Mouse (Mus musculus): ENCODE results near the gene Slc4a8.

The Slc4a8 gene

DNA sequence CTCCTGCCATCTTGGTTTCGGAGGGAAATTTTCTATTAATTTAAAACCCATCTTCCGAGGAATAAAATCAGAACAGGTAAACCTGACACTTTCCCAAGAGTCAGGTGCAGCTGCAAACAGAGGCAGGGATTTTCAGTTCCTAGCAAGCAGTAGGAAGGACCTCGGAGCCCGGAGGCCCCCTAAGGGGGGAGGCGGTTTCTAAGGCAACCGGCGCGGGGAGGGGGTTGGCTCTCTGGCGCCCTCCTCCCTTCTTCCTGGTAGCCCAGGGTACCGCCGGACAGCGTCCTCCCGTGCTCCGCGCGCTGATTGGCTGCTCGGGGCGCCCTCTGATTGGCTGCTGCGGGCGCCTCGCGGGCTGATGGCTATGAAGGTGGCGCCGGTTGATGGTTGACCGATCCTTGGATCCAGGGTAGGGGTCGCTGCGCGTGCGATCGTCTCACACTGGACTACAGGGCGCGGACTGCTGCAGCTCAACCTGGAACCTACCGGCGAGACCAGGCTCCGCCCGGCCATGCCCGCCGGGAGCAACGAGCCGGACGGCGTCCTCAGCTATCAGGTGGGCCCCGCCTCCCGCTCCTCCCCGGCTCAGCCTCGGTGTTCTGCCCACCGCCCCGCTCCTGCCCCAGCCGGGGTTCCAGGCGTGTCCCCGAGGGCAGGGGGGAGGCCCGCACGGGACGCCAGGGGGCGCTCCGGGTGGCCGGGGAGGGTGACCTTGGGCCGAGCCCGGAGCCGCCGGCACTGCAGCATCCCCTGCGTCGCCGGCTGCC is at the start of gene Slc4a8:
Gene Slc4a8, plus strand, starts transcription at position 329 of the 767 bp plus-strand sequence.
- in situ Hi-C loops (cut with MseI, MboI) = no loop called here

DNA sequence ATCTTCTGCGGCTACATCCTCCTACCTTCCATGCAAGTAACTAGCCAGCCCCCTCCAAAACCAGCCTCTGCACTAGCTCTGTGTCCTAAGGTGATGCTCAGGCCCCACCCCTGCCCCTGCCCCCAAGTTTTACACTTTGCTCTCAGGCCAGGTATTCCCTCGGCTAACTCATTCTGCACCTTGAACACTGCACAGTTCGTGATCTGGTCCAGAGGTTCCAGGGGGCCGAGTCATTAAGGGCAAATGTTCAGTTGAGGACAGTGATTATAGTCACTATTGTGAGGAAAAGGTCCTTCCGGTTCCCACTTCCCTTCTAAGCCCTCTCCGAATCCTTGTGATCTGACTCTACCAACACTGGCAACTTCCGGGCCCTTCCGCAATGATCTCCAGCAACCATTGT is 47.1 kb upstream of the Slc4a8 start:
- in situ Hi-C loops (cut with MseI, MboI) = no loop called here

DNA sequence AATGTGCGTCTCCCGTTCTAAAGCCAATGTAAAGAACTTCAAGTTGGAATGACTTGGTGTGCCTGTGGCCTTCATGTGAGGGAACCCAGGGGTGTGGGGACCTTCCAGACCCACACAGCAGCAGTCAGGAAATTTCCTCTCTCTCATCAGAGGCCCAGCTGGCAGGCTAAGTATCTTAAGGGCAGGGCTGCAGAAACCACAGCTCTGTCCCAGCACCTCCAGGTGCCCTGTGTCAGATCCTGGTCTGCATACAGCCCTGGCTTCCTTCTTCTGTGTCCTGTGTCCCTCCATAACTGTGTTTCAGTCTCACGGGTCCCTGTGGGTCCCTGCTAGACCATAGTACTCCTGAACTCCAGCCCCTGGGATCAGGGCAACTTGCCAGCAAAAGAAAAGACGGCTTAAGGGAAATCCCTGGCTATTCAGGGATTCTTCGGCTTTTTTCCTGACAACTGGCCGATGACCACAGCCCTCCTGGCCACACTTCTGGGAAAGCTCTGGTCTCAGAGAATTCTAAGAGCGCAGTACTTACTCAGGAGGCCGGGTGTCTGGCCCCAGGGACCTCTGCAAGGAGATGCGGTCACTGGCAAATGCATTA is 46.1 kb upstream of the Slc4a8 start:
- in situ Hi-C loops (cut with MseI, MboI) = no loop called here

- in situ Hi-C loops (cut with MseI, MboI) = no loop called here
Observed at GRCm38 (mm10) chr15:100717933-100718332, 43.6 kb upstream of the Slc4a8 start.

DNA sequence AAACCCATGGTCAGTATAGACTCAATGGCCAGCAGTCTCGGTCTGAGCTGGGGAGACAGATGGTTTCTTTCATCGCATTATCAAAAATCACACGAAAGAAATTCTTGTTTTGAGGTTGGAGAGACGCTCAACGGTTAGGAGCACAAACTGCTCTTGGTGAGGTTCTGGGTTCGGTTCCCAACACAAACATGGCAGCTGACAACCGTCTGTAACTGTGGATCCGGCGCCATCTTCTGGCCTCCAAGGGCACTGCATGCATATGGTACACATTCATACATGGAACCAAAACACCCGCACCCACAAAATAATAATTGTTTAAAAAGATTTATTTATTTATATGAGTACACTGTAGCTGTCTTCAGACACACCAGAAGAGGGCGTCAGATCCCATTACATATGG is 43.0 kb upstream of the Slc4a8 start:
- in situ Hi-C loops (cut with MseI, MboI) = no loop called here

DNA sequence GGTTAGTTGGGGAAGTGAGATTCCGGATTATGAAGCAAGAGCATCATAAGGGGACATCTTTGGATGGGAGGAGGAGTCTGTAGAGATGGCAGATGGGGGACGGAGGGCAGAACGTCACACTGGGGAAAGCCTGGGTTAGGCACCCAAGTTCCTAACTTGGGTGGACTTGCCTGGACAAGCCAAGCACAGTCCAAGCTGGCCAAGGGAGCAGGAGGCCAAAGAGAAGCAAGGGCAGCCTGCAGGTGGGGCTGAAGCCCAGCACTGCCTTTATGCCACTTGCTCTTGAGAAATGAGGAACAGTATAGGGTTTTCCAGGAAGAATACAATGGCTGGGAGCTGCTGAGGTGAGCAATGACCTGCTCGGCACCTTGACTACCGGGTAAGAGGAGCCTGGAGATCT is 42.3 kb upstream of the Slc4a8 start:
- in situ Hi-C loops (cut with MseI, MboI) = no loop called here

- in situ Hi-C loops (cut with MseI, MboI) = no loop called here
Observed at GRCm38 (mm10) chr15:100720066-100720465, 41.5 kb upstream of the Slc4a8 start.

GRCm38 (mm10) chr15:100721445-100721844 is 40.1 kb upstream of the Slc4a8 start:
- in situ Hi-C loops (cut with MseI, MboI) = no loop called here

- in situ Hi-C loops (cut with MseI, MboI) = no loop called here
Observed at GRCm38 (mm10) chr15:100722026-100722425, 39.5 kb upstream of the Slc4a8 start.

DNA sequence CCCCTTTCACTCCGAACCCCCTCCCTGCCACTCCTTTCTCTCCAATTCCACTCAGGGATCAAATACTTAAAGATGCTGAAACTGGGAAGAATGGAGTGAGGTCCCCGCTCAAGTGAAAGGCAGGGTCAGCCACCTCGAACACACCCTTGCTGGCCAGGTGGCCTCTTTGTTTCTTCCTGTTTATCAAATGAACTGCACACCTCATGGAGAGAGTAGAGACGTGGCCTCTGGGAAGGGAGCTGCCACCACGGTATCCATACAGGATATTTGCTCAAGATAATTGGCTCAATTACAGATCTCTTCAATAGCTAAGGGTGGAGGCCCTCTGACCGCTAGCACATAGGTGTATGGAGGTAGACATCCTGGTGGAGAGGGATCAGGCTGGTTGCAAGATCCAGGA is 39.0 kb upstream of the Slc4a8 start:
- in situ Hi-C loops (cut with MseI, MboI) = no loop called here

DNA sequence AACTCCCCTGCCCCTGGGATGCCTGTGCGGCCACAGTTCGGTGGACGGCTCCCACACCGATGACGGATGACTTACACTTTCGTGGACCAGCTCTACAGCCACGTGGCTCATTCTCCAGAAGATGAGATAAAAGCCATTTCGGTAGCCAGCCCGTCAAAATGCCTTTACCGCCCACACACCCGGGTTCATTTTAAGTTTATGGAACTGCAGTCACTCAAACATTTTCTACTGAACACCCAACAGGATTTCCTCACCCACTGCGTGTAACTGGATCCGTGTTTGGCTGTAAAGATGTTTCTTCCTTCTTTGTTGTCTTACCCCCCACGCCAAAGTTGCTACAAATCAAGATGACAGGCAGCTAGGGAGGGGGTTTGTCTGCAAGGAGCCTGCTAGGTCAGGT is 38.0 kb upstream of the Slc4a8 start:
- in situ Hi-C loops (cut with MseI, MboI) = no loop called here

DNA sequence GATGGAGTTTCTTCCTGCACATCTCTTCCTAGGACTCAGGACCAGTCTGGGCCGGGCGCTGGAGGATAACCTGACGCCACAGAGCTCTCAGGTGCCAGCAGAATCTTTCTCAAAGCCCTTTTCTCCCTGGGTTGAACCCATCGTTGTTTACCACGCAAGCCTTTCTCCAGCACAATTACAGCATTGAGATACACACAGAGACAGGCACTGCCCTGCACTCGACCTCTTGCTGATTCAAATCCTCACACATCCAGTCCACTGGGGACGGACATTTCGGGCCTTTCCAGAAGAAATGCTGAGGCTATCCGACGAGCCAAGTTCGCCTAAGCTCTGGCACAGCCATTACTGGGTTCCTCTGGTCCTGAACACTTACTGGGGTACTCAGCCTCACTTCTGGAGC is 34.8 kb upstream of the Slc4a8 start:
- in situ Hi-C loops (cut with MseI, MboI) = no loop called here

- in situ Hi-C loops (cut with MseI, MboI) = no loop called here
Observed at GRCm38 (mm10) chr15:100727834-100728233, 33.7 kb upstream of the Slc4a8 start.

DNA sequence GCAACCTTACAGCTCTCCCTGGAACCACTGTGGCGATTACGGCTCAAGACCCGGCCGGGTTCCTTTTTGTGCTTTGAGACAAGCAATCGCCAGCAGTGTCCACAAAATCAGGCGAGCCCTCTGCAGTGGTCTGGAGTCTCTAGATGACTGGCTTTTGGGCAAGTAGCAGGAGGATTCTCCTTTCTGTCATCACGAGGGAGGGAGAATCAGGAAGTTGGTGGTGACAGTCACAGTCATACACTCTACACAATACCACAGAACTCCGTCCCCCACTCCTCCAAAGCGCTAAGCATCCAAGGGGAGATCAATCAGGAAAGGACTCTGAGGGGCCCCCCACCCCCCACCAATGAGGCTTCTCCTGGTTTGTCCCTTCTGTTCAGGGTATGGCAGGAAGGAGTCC is 33.0 kb upstream of the Slc4a8 start:
- in situ Hi-C loops (cut with MseI, MboI) = no loop called here

GRCm38 (mm10) chr15:100729281-100729985 is 32.1 kb upstream of the Slc4a8 start, which contains the start of gene Galnt6:
TSS of gene Galnt6 (minus strand) at chr15:100729376.
- in situ Hi-C loops (cut with MseI, MboI) = no loop called here

DNA sequence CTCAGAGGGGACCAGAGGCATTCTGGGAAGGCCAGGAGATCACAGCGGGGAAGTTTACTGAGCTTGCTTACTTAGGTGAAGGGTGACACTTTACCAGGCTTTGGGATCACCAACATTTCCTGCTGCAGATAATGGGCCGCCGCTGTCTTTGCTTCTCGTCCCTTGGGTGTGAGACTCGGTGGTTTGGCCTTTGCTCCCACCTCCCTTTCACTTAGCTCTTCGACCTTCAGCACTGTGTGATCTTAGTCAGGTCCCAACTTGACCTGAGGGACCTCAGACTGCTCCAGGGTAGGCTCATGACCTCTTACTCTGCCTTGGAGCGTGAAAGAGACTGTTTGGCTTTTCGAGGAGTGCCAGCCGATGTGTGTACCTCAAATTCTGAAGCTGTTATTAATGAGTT is 30.5 kb upstream of the Slc4a8 start:
- in situ Hi-C loops (cut with MseI, MboI) = no loop called here

GRCm38 (mm10) chr15:100732580-100732979 is 29.0 kb upstream of the Slc4a8 start:
- in situ Hi-C loops (cut with MseI, MboI) = no loop called here

GRCm38 (mm10) chr15:100735095-100735952 is 26.2 kb upstream of the Slc4a8 start:
- in situ Hi-C loops (cut with MseI, MboI) = no loop called here

DNA sequence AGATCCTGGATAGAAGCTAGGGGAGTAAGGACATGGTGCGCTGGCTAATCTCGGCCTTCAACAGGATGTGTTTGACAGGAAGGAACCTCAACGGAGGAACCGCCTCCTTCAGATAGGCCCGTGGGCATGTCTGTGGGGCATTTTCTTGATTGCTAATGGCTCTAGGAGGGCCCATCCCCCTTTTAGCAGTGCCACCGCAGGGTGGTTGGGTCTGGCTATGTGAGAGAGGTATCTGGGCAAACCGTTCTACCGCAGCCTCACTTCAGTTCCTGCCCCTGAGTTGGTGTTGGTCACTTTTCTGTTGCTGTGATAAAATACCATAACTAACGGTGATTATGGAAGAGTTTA is 25.6 kb upstream of the Slc4a8 start:
- in situ Hi-C loops (cut with MseI, MboI) = no loop called here

GRCm38 (mm10) chr15:100737667-100738066 is 23.9 kb upstream of the Slc4a8 start:
- in situ Hi-C loops (cut with MseI, MboI) = no loop called here

DNA sequence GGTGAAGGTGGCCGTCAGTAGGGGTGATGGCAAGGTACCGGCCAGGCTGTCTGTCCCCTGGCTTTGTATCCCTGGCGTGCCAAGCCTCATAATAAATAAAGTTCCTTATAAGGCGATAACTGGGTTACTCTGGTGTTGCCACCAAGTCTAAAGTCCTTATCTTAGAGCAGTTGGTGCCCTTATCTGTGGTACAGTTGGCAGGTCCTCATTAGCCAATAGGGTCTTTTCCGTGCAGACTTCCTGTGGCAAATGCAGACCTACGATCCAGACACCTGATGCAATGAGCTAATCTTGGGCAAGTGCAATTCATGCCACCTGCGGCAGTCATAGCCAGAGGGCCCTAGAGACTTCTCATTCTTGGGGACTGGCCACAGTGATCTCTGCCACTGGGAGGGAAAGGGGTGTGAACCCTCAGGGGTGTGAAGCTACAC is 23.2 kb upstream of the Slc4a8 start:
- in situ Hi-C loops (cut with MseI, MboI) = no loop called here

DNA sequence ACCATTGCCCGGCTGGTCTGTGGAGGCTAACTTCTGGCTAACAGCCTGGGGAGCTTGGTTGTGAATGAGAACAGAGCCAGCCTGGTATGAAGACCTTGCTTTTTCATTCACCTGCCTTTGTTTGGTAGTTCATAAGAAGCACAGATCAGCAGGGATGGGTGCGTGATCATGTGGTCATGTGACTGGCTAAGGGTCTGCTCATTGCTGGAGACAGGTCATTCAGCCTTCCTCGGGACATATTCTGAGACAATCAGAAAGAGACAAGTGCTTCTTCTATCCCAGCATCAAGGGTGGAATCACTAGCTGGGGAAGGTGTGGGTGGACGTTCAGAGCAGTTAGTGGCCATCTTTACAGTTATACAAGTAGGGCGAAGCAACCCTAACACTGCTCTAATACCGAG is 22.1 kb upstream of the Slc4a8 start:
- in situ Hi-C loops (cut with MseI, MboI) = no loop called here

Data from mouse trophoblast stem cell (cell line).